Mouse (Mus musculus): ENCODE data around the gene Oaz3. TPM values are rescaled to one million over a fixed set of nuclear protein-coding genes. Genes with fewer than 3 reads are reported as not detected.

Gene Oaz3
- total RNA-seq, 2 experiments from 2014 or later: not detected

- ATAC-seq (replicated peaks; ENCODE audit: poor library complexity): no peak
These were observed 54.3 kb downstream of the Oaz3 start for GRCm38 (mm10) chr3:94389420-94389819.

GRCm38 (mm10) chr3:94388047-94388446, 55.7 kb downstream of the Oaz3 start:
- peak; percentile 70 for ATAC-seq (replicated peaks; ENCODE audit: poor library complexity)

GRCm38 (mm10) chr3:94387391-94387790, 56.3 kb downstream of the Oaz3 start:
- ATAC-seq (replicated peaks; ENCODE audit: poor library complexity): no peak

- no peak for ATAC-seq (replicated peaks; ENCODE audit: poor library complexity)
These were observed 57.0 kb downstream of the Oaz3 start for GRCm38 (mm10) chr3:94386671-94387070.

- no peak for ATAC-seq (replicated peaks; ENCODE audit: poor library complexity)
These were observed 60.2 kb downstream of the Oaz3 start for GRCm38 (mm10) chr3:94383476-94383875.

Other genes with a start within 250 kb of the Oaz3 start
- gene Gm5286, start 247.2 kb downstream of the Oaz3 start, total RNA-seq (2015): not detected in 2 replicates
- gene Gm5286, start 247.2 kb downstream of the Oaz3 start, total RNA-seq (2017): not detected in 2 replicates
- not detected in 2 replicates for gene Gm4778, start 179.9 kb downstream of the Oaz3 start, total RNA-seq (2015)
- not detected in 2 replicates for gene Gm4778, start 179.9 kb downstream of the Oaz3 start, total RNA-seq (2017)
- 5.6 and 6.0 TPM in 2 replicates for gene Them4, start 133.8 kb downstream of the Oaz3 start, total RNA-seq (2015)
- 2.8 and 3.6 TPM in 2 replicates for gene Them4, start 133.8 kb downstream of the Oaz3 start, total RNA-seq (2017)
- not detected in 2 replicates for gene Them5, start 101.8 kb downstream of the Oaz3 start, total RNA-seq (2015)
- not detected in 2 replicates for gene Them5, start 101.8 kb downstream of the Oaz3 start, total RNA-seq (2017)
- not detected in 2 replicates for gene C2cd4d, start 81.5 kb downstream of the Oaz3 start, total RNA-seq (2015)
- gene C2cd4d, start 81.5 kb downstream of the Oaz3 start, total RNA-seq (2017): not detected in 2 replicates
- gene Rorc, start 71.1 kb downstream of the Oaz3 start, total RNA-seq (2015): 0.05 and 0.15 TPM in 2 replicates
- gene Rorc, start 71.1 kb downstream of the Oaz3 start, total RNA-seq (2017): 0.44 TPM in 1 of 2 replicates, not detected in the other
- gene Lingo4, start 45.4 kb downstream of the Oaz3 start, total RNA-seq (2015): not detected in 2 replicates
- gene Lingo4, start 45.4 kb downstream of the Oaz3 start, total RNA-seq (2017): not detected in 2 replicates
- gene Tdrkh, start 30.6 kb downstream of the Oaz3 start, total RNA-seq (2015): 12.7 and 13.2 TPM in 2 replicates
- 3.9 and 5.5 TPM in 2 replicates for gene Tdrkh, start 30.6 kb downstream of the Oaz3 start, total RNA-seq (2017)
- 46.9 and 53.0 TPM in 2 replicates for gene Mrpl9, start 597 bp downstream of the Oaz3 start, total RNA-seq (2015)
- gene Mrpl9, start 597 bp downstream of the Oaz3 start, total RNA-seq (2017): 53.3 and 54.6 TPM in 2 replicates
- not detected in 2 replicates for gene Celf3, start 34.4 kb upstream of the Oaz3 start, total RNA-seq (2015)
- gene Celf3, start 34.4 kb upstream of the Oaz3 start, total RNA-seq (2017): 0.08 TPM in 1 of 2 replicates, not detected in the other
- 1.1 and 1.4 TPM in 2 replicates for gene Riiad1, start 36.4 kb upstream of the Oaz3 start, total RNA-seq (2015)
- gene Riiad1, start 36.4 kb upstream of the Oaz3 start, total RNA-seq (2017): not detected in 2 replicates
- 21.9 and 22.5 TPM in 2 replicates for gene Snx27, start 138.8 kb upstream of the Oaz3 start, total RNA-seq (2015)
- gene Snx27, start 138.8 kb upstream of the Oaz3 start, total RNA-seq (2017): 23.2 and 36.4 TPM in 2 replicates
- gene Gm10972, start 199.2 kb upstream of the Oaz3 start, total RNA-seq (2015): not detected in 2 replicates
- not detected in 2 replicates for gene Gm10972, start 199.2 kb upstream of the Oaz3 start, total RNA-seq (2017)
- gene Tuft1, start 215.0 kb upstream of the Oaz3 start, total RNA-seq (2015): 3.5 TPM in 2 replicates
- 4.2 and 5.2 TPM in 2 replicates for gene Tuft1, start 215.0 kb upstream of the Oaz3 start, total RNA-seq (2017)
- not detected in 2 replicates for gene Selenbp2, start 249.6 kb upstream of the Oaz3 start, total RNA-seq (2015)
- gene Selenbp2, start 249.6 kb upstream of the Oaz3 start, total RNA-seq (2017): 0.14 TPM in 1 of 2 replicates, not detected in the other